Mouse (Mus musculus): Measurements from ENCODE around the gene Slc41a1. TPM values are rescaled to one million over a fixed set of nuclear protein-coding genes. Genes with fewer than 3 reads are reported as not detected.
"Not testable (repeated sequence)": the region's sequence is repeated elsewhere in the genome, so short reads cannot be mapped to it uniquely, and the experiment has no call there.

Gene Slc41a1
- total RNA-seq, 2 experiments from 2014 or later, result 34.8 to 56.7 TPM

GRCm38 (mm10) chr1:131813731-131814130, 13.6 kb upstream of the Slc41a1 start:
- no peak for TF ChIP-seq CTCF (IDR thresholded peaks at IDR 0.05)
- no peak for DNase-seq
- Histone ChIP-seq H3K4me3 (no peak overlapping the region), H3K27ac (no peak overlapping the region)
- intact Hi-C loops (cut with DNase I), result no loop called here

- DNase-seq, result no peak
- Histone ChIP-seq H3K4me3 (no peak overlapping the region), H3K27ac (no peak overlapping the region)
- peak; percentile 26; the same call in 1 of the 2 replicates for TF ChIP-seq CTCF (IDR thresholded peaks at IDR 0.05)
- intact Hi-C loops (cut with DNase I), result no loop called here
These were observed 13.1 kb upstream of the Slc41a1 start for GRCm38 (mm10) chr1:131814191-131814590.

DNA sequence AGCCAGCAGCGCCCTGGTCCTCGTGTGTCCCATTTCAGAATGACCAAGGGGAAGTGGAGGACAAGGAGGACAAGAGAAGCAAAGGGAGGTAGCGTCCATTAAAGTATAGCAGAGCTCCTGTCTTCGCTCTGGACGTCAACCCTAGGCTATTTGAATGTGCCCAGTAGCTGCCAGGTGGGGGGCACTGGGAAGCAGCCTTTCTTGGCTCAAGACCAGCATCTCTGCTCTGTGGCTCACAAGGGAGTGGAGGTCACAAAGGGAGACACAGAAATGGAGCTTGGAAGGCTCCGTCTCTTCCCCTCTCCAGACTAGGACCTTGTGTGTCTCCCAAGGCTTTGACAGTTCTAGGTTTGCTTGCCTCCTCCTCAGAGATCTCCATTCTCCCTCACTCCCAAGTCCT, 10.4 kb upstream of the Slc41a1 start:
- intact Hi-C loops (cut with DNase I), result no loop called here
- H3K27ac ChIP-seq, result no peak overlapping the region
- H3K4me3 ChIP-seq, result no peak overlapping the region
- no peak for DNase-seq
- no peak for TF ChIP-seq CTCF (IDR thresholded peaks at IDR 0.05)

GRCm38 (mm10) chr1:131820353-131820752, 6.9 kb upstream of the Slc41a1 start:
- intact Hi-C loops (cut with DNase I); H3K27ac ChIP-seq; DNase-seq; H3K4me3 ChIP-seq: not testable (repeated sequence)

DNA sequence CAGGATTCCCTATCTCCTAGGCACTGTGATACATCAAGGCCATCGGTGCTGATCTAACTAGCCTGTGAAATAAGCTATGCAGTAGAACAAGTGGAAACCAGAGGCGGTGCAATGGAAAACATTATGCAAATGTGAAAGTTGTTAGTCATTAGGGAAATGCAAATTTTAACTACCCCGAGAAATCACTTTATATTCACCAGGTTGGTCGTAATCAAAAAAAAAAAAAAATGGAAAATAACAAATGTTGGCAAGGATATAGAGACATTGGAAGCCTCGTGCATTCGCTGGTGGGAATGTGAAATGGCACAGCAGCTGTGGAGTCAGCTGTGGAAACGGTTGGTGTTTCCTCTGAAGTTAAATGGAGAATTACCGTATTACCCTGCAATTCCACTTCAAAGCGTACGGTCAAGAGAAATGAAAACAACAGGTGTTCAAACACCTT, 6.4 kb upstream of the Slc41a1 start:
- intact Hi-C loops (cut with DNase I), result no loop called here
- Histone ChIP-seq H3K4me3 (no peak overlapping the region), H3K27ac (no peak overlapping the region)
- no peak for TF ChIP-seq CTCF (IDR thresholded peaks at IDR 0.05)
- no peak for DNase-seq

DNA sequence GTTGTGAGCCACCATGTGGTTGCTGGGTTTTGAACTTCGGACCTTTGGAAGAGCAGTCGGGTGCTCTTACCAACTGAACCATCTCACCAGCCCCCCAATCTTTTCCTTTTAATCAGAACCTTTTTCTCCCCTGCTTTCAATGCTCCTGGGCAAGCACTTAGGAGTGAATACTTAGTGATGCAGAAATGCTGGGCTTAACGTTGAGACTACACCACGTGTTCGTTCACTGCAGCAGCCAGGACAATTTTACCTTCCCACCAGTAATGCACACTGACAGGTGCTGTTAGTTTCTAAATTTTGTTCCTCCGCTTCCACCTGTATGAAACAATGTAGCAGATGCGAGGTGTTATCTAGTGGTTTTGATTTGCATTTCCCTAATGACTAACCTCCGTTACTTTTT, 5.0 kb upstream of the Slc41a1 start:
- H3K27ac ChIP-seq, result no peak overlapping the region
- intact Hi-C loops (cut with DNase I), result no loop called here
- H3K4me3 ChIP-seq, result no peak overlapping the region
- no peak for TF ChIP-seq CTCF (IDR thresholded peaks at IDR 0.05)
- no peak for DNase-seq

GRCm38 (mm10) chr1:131822856-131823492, 4.3 kb upstream of the Slc41a1 start:
- TF ChIP-seq CTCF (IDR thresholded peaks at IDR 0.05), result no peak

GRCm38 (mm10) chr1:131823563-131823962, 3.7 kb upstream of the Slc41a1 start:
- no peak for TF ChIP-seq CTCF (IDR thresholded peaks at IDR 0.05)
- intact Hi-C loops (cut with DNase I), result no loop called here
- DNase-seq, result no peak
- H3K4me3 ChIP-seq, result no peak overlapping the region
- no peak overlapping the region for H3K27ac ChIP-seq

More at GRCm38 (mm10) chr1:131822856-131823492, 4.3 kb upstream of the Slc41a1 start:
- no peak overlapping the region for H3K4me3 ChIP-seq
- H3K27ac ChIP-seq, result no peak overlapping the region
- DNase-seq, result no peak
- intact Hi-C loops (cut with DNase I), result no loop called here

GRCm38 (mm10) chr1:131824528-131825181, 2.6 kb upstream of the Slc41a1 start:
- intact Hi-C loops (cut with DNase I), result no loop called here
- no peak for DNase-seq
- no peak for TF ChIP-seq CTCF (IDR thresholded peaks at IDR 0.05)
- no peak overlapping the region for H3K4me3 ChIP-seq
- no peak overlapping the region for H3K27ac ChIP-seq

DNA sequence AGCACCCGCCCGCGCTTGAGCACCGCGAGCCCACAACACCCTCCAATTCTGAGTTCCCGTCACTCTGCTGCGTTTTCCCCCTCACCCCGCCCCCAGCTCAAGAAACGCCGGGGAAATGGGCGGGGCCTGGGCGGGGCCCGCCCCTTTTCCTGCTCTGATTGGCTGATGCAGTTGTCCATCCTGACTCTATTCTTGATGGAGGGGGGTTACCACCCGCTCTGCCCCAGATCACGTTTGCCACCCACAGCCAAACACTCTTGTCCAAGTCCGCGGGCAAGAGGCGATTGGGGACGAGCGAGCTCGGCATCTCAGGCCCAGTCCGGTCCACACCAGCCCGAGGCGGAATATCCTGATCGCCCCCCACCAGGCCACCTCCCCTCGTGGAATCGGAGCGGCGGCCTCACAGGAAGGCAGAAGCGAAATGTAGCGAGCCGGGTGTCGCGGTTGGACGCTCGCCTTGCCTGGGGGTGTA, 530 bp downstream of the Slc41a1 start:
- DNase-seq, result peak; percentile 92
- Histone ChIP-seq H3K4me3 (peak overlapping the region; percentile 80), H3K27ac (peak overlapping the region; percentile 98)
- TF ChIP-seq CTCF (IDR thresholded peaks at IDR 0.05), result no peak
- intact Hi-C loops (cut with DNase I), result no loop called here

DNA sequence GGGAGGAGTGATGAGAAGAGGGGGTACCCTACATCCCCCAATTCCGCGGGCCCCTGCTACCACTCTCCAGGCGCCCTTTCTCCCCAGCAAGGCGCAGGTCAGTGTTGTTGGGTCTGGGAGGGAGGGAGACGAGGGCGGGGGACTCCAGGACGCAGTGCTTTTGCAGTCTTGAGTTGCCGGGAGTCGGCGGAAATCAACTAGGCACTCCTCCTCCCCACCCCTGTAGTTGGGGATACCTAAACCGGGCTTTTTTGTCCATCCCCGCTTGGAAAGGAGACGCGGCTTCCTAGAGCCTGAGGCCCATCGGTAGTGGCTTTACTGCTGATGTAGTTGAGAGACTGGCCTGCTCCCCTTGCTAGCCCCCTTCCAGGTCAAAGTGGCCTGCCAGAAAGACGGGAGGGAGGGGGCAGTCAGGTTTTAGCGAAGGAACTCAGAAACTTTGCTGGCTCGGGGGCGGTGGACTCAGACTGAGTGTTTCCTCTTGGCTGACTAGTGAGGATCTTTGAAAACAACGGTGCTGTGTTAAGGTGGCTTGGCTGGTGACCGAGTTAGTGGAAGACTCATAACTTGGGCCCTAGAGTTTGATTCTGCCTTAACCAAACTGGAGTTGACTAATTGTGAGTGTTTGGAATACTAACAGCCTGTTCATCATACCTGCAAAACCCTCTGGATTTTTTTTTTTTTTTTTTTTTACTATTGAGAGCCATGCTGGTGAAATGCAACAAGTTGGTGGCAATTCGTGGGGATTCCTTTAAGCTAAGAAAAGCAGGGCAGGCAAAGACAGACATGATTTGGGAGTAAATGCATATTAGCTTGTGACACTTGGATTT, 1.2 kb downstream of the Slc41a1 start:
- DNase-seq, result peak; percentile 45
- H3K4me3 ChIP-seq, result peak overlapping the region; percentile 80
- peak overlapping the region; percentile 98 for H3K27ac ChIP-seq
- no peak for TF ChIP-seq CTCF (IDR thresholded peaks at IDR 0.05)
- intact Hi-C loops (cut with DNase I), result no loop called here

- H3K27ac ChIP-seq, result peak overlapping the region; percentile 98
- intact Hi-C loops (cut with DNase I), result no loop called here
- TF ChIP-seq CTCF (IDR thresholded peaks at IDR 0.05), result no peak
These were observed 2.0 kb downstream of the Slc41a1 start for GRCm38 (mm10) chr1:131829279-131829678.

DNA sequence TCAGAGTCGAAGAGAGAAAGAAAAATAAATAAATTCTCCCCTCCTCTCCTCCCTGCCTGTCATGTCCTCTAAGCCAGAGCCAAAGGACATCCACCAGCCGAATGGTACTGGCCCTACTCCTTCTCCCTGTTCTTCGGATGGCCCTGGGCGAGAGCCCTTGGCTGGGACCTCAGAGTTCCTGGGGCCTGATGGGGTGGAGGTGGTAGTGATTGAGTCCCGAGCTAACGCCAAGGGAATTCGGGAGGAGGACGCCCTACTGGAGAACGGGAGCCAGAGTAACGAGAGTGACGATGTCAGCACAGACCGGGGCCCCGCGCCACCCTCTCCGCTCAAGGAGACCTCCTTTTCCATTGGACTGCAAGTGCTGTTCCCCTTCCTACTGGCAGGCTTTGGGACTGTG, 3.3 kb downstream of the Slc41a1 start:
- TF ChIP-seq CTCF (IDR thresholded peaks at IDR 0.05), result no peak
- intact Hi-C loops (cut with DNase I), result no loop called here
- Histone ChIP-seq H3K4me3 (peak overlapping the region; percentile 42), H3K27ac (peak overlapping the region; percentile 98)
- DNase-seq, result peak; percentile 45

More at GRCm38 (mm10) chr1:131829279-131829678, 2.0 kb downstream of the Slc41a1 start:
- no peak for DNase-seq
- peak overlapping the region; percentile 80 for H3K4me3 ChIP-seq
